Mouse (Mus musculus): Measurements from ENCODE around the gene Rpl10-ps3. TPM values are rescaled to one million over a fixed set of nuclear protein-coding genes. Genes with fewer than 3 reads are reported as not detected.

Rpl10-ps3 gene
- total RNA-seq (2021): 100 to 1,000 TPM; 337 to 345 TPM
- long read RNA-seq, experiment 1, transcript Rpl10-ps3-201 (1 exons, 768 nt): major isoform, 32 of 32 reads
- long read RNA-seq, experiment 1, partial matches to known transcripts: 0 of 32 reads
- long read RNA-seq, experiment 1, other reads (novel, unspliced or antisense): 0 of 32 reads
- long read RNA-seq, experiment 2, transcript Rpl10-ps3-201 (1 exons, 768 nt): major isoform, 93 of 93 reads
- long read RNA-seq, experiment 2, partial matches to known transcripts: 0 of 93 reads
- long read RNA-seq, experiment 2, other reads (novel, unspliced or antisense): 0 of 93 reads

- no peak for DNase-seq (ENCODE audit: low spot score in 2 of 2)
Observed at GRCm38 (mm10) chr9:50344868-50345267, at the start of gene Rpl10-ps3. Gene Rpl10-ps3 (minus strand): TSS chr9:50344968.

DNA sequence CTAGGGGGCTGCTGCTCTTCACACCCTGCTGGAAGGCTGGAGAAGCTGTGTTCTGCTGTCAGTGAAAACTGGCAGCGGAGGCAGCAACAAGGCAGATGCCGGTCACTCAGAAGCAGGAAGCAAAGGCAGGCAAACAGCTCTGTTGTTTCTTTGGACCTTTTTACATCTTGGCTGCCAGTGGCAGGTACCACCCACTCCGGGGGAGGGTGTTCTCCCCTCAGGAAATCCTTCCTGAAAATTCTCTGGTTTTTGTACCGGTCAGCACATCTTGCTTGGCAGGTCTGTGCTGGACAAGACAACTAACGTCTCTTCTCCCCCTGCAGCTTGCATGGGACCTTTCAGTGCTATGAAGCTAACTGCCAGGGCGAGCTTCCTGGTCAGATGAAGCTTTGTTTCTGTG, 30.8 kb upstream of the Rpl10-ps3 start:
- DNase-seq (ENCODE audit: low spot score in 2 of 2): no peak

- DNase-seq (ENCODE audit: low spot score in 2 of 2): peak; percentile 23 to 54
Observed at GRCm38 (mm10) chr9:50374666-50375065, 29.9 kb upstream of the Rpl10-ps3 start.

- no peak for DNase-seq (ENCODE audit: low spot score in 2 of 2)
Observed at GRCm38 (mm10) chr9:50368551-50369297, 24.0 kb upstream of the Rpl10-ps3 start.

DNA sequence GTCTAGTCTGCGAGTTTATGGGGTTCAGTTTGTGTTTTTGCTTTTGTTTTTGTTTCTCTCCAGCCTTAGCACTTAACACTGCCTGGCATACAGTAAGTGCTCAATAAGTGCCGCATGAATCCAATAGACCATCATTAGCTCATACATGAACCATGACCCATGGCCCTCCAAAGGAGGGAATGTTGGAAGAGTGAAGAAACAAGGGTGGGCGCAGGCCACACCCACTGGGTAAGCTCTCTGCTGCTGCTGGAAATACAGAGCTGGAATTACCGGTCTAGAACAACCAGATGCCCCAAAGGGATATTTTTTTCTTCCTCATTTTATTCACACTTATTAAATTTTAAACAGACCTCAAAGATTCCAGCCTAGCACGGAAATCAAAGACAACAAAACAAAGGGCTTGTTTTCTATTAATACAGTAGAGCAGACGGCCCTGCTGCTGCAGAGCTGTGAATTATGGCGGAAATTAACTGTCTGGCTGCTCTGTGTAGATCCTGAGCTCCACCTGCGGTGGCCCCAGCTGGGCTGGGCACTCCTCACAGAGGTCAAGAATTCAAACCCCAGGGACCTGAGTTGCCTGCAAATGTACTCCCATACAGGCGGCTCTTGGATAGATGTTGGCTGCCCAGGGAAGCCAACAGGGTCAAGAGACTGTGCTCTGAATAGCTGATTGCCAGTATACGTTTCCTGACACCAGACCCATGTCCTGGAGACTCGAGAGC, 20.5 kb upstream of the Rpl10-ps3 start:
- DNase-seq (ENCODE audit: low spot score in 2 of 2): no peak

DNA sequence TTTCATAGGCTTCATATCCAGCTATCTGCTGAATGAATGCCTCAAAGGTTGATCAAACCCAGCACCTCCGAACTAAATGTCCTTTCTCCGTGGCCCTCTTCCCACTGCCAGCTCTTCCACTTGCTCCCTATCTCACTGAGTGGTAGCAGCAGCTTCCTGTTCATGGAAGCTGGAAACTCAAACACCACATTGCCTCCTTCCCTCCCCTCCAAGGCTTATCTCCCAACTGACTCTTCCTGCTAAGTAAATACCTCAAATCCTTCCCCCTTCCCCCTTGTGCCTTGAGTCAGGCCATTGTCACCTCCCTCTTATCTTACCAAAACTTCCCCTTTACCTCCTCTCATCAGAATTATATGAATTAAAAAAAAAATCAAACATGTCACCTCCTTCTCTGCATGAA, 19.2 kb upstream of the Rpl10-ps3 start:
- no peak for DNase-seq (ENCODE audit: low spot score in 2 of 2)

- no peak for DNase-seq (ENCODE audit: low spot score in 2 of 2)
Observed at GRCm38 (mm10) chr9:50363259-50363658, 18.5 kb upstream of the Rpl10-ps3 start.

DNA sequence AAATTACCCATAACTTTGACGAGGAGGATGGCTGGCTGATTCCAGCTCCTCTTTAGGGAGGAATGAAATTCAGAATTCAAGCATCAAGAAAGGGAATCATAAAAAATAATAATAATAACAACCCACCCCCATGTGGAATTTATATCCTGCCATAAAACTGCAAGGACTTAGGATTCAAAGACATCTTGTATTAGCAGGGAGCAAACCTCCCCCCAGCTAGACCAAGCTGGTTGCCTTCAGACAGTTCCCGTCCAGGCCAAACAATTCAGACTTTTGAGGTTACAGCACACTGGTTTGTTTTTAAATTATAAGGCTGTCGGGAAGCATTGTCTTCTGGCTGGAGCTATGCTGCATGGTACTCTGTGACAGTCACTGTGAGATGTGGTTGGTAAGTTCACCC, 17.8 kb upstream of the Rpl10-ps3 start:
- no peak for DNase-seq (ENCODE audit: low spot score in 2 of 2)

- DNase-seq (ENCODE audit: low spot score in 2 of 2): no peak
Observed at GRCm38 (mm10) chr9:50360370-50360769, 15.6 kb upstream of the Rpl10-ps3 start.

DNA sequence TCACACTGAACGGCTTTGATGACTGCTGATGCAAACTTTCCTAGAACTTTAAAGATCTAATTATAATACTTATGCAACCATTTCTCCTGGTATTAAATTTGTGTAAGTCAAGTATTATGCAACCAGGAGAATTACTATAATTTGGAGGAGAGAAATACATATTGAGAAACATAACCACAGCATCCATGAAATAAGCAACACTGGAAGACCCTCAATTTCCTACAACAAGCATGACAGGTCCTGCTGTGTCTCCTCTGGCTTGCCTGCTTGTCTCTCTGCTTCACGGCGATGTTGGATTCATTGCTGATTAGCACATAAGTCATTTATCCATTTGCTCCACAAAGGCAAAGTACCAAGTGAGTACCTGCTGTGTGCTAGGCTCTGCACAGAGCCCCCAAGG, 12.6 kb upstream of the Rpl10-ps3 start:
- DNase-seq (ENCODE audit: low spot score in 2 of 2): no peak

DNA sequence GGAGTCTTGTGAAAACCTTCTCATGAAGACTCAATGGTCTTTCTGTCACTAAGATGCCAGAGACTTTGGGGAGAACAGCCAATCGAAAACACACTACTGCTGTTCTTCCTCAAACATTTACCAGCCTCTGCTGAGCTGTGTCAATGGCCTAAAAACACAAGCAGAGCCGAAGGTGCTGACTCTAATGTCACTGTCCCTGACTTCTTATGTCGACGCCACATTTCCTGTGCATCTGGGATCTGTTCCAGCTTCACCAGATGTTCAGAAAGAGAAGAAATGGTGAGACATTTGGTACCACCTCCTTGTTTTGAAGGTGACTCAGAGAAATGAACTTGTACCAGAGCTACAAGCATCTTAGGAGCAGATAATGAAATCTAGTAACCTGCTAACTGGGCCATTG, 7.0 kb upstream of the Rpl10-ps3 start:
- no peak for DNase-seq (ENCODE audit: low spot score in 2 of 2)

DNA sequence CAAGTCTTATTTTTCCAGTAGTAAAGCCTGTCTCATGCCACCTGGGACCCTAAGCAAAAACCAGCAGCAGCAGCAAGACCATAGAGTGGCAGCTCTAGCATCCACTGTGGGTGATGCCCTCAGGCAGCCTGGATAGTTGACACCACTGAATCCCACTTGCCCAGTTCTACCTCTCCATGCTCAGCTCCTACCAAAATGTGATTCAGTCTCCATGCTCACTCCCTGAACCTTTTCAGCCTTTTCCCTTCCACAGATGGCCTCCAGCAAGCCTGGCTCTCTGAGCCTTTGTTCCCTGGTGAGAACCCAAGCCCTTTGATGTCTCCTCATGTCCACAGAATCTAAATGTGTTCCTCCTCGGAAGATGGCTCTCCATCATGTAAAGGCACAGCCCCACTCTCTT, 5.8 kb upstream of the Rpl10-ps3 start:
- no peak for DNase-seq (ENCODE audit: low spot score in 2 of 2)

- no peak for DNase-seq (ENCODE audit: low spot score in 2 of 2)
Observed at GRCm38 (mm10) chr9:50349156-50349555, 4.4 kb upstream of the Rpl10-ps3 start.

DNA sequence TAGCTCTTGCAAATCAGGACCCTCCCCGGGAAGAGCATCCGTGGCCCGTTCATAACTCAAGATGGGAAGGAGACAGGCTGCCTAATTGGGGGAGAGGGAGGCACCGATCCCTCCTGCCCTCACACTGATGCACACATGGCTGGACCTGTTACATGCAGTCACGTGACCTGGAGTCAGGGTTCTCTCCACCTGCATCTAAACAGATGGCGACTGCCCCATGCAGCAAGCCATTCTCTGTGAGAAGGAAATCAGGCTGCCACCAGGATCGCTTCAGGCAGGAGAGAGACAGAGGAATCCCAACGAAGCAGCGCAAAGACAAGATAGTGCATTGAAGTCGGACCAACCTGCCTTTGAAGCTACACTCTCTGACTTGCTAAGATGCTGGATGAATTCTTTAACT, 3.5 kb upstream of the Rpl10-ps3 start:
- DNase-seq (ENCODE audit: low spot score in 2 of 2): no peak

DNA sequence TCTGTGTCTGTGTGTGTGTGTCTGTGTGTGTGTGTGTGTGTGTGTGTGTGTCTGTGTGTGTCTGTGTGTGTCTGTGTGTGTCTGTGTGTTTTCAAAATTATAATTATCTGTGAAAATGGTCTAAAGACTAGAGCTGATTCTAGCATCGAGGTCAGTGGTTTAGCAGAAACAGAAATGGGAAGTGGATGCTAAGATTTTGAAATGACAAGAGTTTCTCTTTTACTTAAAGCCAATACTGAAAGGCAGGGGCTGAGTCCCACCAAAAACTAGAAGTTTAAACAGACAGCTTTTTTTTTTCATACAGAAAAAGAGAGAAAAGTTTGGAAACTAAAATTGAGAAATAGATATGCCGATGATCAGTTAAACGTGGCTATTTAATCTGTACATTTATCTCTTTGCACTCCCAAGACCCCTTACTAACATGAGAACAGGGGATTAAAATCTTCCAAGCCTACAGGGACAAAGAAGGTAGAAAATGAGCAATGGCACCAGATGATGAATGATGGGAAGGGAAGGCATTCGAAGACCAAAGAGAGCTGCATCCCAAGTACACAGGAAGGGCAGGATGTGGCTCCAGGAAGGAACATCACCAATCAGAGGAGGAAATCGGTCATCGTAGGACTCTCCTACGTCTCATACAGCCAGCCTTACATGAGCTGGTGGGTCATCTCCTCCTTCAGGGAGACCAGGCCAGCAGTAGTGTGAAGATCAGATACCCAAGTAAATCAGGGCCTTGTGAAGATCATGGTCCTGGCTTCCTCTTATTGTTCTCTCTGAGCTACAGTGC, 9.0 kb downstream of the Rpl10-ps3 start:
- DNase-seq (ENCODE audit: low spot score in 2 of 2): no peak

DNA sequence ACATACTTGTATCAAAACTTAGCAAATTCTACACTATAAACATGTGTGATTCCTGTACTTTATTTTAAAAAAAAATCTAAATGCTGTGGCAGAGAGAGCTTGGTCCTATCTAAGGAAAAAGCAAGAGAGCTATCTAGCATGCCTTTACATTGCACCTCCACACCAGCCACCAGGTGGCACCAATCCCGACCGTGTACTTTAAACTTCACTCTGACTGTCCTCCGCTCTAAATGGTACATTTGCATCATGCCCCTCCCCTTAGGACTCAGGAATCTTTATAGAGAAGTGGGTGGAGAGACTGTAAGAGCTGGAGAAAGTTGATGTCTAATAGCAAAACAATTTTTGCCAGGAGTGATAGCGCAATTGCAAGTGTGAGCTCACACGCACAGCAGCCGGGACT, 11.4 kb downstream of the Rpl10-ps3 start:
- DNase-seq (ENCODE audit: low spot score in 2 of 2): peak in 1 of 2 experiments; percentile 19

GRCm38 (mm10) chr9:50324355-50325225, 20.2 kb downstream of the Rpl10-ps3 start:
- DNase-seq (ENCODE audit: low spot score in 2 of 2): no peak

DNA sequence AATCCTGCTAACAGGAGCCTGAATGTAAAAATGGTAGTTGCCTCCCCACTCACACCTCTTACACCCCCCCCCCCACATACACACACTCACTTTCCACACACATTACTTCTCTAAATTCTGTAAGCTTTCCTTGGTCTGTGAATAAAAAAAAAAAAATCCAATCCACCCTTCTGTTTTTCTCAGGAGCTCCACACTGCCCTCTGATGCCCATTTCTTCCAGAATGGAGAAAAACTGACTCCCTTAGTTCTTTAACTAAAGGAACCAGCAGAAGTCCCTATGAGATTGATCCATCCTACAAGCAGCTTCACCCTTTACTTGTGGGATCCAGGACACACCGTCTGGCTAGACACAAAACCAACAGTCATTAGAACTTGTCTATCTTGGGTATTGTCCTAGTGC, 24.0 kb downstream of the Rpl10-ps3 start:
- no peak for DNase-seq (ENCODE audit: low spot score in 2 of 2)

GRCm38 (mm10) chr9:50319506-50319905, 25.3 kb downstream of the Rpl10-ps3 start:
- DNase-seq (ENCODE audit: low spot score in 2 of 2): no peak

- peak in 1 of 2 experiments; percentile 16 for DNase-seq (ENCODE audit: low spot score in 2 of 2)
Observed at GRCm38 (mm10) chr9:50317299-50317698, 27.5 kb downstream of the Rpl10-ps3 start.

Data from layer of hippocampus, postnatal 14 days (tissue).